Mouse (Mus musculus): ENCODE measurements around the gene Nell1.
"Not testable (repeated sequence)": the region's sequence is repeated elsewhere in the genome, so short reads cannot be mapped to it uniquely, and the experiment has no call there.

Gene Nell1

DNA sequence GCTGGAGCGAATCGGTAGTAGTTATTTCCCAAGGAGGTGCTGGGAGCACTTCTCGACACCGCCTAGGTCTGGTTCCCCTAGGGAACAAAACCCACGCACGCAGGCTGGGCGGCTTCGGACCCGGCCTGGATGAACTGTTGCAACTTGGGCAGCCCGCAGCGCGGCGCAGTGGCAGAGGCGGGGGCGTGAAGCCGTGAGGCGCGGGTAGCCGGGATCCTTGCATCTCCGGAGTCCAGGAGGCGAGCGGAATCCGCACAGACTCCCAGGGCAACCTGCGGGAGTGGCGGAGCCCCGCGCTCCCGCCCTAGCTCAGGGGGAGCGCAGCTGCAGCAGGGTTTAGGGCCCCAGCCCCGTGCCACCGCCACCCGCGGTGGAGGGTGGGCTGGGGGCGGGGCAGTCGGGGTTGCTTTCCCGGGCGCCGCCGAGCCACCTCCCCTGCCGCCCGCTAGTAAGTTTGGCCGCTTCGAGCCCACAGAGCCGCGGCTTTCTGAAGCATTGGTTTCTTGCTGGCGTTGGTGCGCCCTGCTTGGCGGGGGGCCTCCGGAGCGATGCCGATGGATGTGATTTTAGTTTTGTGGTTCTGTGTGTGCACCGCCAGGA is at the start of gene Nell1:
Nell1 (plus strand) TSS at position 24 of the 600 bp plus-strand sequence.
- DNase-seq (ENCODE audit: low read depth in 2 of 2, low spot score in 2 of 2) = no peak

- DNase-seq (ENCODE audit: low read depth in 2 of 2, low spot score in 2 of 2) = no peak
These were observed 46.1 kb upstream of the Nell1 start for GRCm38 (mm10) chr7:49928571-49928970.

- no peak for DNase-seq (ENCODE audit: low read depth in 2 of 2, low spot score in 2 of 2)
These were observed 44.7 kb upstream of the Nell1 start for GRCm38 (mm10) chr7:49929999-49930398.

DNA sequence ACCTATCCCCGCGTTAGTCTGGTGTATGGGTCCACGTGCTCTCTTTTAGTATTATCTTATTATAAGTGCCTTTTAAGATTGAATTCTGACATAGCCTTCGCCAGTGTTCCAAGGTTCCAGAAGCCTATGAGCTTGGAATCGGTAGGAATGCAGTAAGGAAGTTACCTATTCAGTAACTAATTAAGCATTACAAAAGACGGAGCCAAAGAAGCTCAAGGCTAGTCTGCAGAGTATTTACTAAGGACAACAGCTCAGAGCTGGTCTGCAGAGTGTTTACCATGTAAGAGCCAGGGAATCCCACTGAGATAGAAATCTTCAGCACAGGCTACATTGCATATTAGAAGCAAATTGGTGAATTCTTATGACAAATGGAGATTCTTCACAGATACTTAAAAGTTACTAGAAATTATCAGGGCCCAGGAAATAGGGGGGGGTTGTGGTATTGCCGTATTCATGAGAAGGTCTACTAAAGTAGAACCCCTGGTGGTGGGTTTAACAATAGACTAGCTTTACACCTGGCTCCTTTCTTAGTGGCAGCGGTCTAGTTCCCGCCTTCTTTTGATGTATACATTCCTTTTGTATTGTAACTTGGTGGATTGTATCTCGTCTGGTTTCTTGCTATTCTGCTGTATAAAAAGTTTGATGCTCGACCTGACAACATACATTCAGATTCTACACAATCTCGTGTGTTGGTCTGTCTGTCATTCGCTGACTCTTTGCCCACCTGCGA is 41.1 kb upstream of the Nell1 start:
- not testable (repeated sequence) for DNase-seq (ENCODE audit: low read depth in 2 of 2, low spot score in 2 of 2)

GRCm38 (mm10) chr7:49936821-49937220 is 37.8 kb upstream of the Nell1 start:
- DNase-seq (ENCODE audit: low read depth in 2 of 2, low spot score in 2 of 2) = no peak

DNA sequence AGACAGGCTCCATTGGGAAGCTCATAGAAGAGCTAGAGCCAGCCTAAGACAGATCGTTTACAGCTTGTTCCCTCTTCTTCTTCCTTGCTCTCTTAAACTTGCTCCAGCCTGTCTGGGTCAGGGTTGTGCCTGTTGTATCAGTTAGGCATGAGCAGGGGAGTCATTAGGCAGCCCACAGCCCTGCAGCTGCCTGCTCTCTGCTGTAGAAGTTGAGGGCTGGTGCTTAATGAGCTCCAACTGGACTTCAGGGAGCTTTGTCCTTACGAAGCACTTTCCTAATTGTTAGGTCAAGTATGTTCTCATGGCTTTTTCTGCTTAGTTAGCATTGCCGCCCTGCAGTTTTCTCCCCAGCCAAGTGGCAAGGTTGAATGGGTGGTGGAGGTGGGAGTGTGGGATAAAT is 32.6 kb upstream of the Nell1 start:
- no peak for DNase-seq (ENCODE audit: low read depth in 2 of 2, low spot score in 2 of 2)

DNA sequence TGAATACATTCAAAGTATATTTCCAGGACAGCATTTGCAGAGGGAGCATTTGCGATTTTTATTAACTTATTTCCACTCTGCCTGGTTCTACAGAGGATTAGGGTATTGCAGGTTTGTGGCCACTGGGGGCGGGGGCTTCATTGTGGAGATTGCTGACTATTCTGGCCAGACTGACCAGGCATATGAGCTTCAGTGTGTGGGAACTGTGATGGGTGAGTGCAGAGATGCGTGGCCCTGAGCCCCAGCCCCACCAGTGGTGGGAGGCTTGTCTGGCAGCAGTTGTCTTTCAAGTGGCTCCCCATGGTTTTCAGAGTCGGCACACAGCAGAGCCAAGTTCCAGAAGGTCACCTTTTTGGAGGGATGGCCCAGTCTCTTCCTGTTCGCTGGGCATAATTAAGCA is 32.2 kb upstream of the Nell1 start:
- no peak for DNase-seq (ENCODE audit: low read depth in 2 of 2, low spot score in 2 of 2)

- DNase-seq (ENCODE audit: low read depth in 2 of 2, low spot score in 2 of 2) = no peak
These were observed 28.0 kb upstream of the Nell1 start for GRCm38 (mm10) chr7:49946691-49947090.

GRCm38 (mm10) chr7:49953546-49954181 is 21.0 kb upstream of the Nell1 start:
- DNase-seq (ENCODE audit: low read depth in 2 of 2, low spot score in 2 of 2) = no peak

DNA sequence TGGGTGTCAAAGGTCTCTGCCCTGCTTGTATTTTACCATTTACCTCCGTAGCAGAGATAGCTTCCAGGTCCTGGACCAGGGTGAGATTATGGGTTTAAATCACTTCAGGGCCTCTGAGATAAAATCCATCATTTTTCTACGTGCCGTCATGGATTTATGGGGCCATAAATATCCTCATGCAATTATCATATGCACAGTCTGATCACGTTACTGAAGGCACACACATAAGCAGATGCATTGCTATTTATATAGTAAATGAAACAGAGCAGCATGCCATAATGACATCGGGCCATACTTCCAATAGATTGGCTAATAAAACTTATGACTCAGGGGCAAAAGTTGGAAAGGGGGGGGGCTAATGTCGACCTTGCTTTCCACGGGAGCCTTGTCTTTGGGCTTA is 19.8 kb upstream of the Nell1 start:
- no peak for DNase-seq (ENCODE audit: low read depth in 2 of 2, low spot score in 2 of 2)

DNA sequence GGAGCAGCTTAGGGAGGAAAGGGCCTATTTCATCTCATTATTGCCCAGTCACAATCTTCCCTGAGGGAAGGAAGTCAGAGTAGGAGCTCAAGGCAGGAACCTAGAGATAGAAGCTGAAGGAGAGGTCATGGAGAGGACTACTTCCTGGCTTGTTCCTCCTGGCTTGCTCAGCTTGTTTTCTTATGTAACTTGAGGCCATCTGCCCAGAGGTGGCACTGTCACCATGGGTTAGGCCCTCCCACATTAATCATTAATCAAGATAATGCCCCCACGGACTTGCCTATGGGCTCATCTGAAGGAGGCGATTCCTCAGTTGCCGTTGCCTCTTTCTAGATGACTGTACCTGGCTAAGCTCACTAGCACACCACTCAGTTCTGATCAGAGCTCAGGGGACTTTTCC is 17.5 kb upstream of the Nell1 start:
- no peak for DNase-seq (ENCODE audit: low read depth in 2 of 2, low spot score in 2 of 2)

DNA sequence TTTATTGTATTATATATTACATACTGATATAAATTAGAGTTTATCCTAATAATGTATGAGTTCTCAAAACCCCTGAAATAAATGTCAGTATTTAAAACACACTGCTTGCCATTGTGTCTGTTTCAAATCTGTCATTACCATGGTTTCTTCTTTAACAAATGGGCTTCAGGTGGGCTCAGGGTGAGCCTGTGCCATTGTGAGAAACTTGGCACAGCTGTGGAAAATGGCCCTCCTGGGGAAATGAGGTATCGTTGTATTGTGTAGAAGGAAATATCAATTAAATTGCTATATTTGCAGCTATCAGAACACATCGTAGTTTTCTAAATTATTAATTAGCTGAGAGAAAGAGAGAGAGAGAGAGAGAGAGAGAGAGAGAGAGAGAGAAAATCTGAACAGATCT is 10.9 kb upstream of the Nell1 start:
- no peak for DNase-seq (ENCODE audit: low read depth in 2 of 2, low spot score in 2 of 2)

- no peak for DNase-seq (ENCODE audit: low read depth in 2 of 2, low spot score in 2 of 2)
These were observed 5.1 kb upstream of the Nell1 start for GRCm38 (mm10) chr7:49969516-49969915.

DNA sequence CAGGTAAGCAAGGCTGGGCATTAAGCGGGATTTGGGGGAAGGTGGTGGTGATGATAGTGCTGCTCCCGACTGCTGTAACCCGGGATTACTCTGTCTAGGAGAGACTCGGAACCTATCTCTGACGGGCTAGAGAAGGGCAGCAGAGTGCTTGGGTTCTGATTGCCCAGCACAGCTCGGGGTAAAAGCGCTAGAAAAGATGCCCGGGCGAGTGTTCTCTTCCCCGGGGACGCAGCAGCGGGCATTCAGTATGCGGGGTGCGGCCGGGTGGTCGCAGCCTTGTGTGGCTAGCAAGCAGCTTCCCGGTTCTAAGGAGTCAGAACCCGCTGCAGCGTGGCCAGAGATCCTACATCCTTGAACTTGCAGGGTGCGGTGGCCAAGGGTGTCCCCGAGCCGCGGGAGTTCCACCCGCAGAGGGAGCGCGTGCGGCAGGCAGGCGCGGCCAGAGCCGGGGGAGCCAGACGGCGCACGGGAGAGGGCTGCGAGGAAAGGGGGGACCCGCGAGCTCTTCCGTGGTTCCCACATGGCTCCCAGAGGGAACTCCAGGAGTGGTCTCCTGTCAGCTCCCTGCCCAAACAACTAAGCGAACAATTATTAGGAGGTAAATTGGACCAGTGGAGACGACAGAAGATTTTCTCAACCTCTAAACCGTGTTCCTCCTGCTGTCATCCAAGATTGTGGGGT is 917 bp downstream of the Nell1 start:
- no peak for DNase-seq (ENCODE audit: low read depth in 2 of 2, low spot score in 2 of 2)

DNA sequence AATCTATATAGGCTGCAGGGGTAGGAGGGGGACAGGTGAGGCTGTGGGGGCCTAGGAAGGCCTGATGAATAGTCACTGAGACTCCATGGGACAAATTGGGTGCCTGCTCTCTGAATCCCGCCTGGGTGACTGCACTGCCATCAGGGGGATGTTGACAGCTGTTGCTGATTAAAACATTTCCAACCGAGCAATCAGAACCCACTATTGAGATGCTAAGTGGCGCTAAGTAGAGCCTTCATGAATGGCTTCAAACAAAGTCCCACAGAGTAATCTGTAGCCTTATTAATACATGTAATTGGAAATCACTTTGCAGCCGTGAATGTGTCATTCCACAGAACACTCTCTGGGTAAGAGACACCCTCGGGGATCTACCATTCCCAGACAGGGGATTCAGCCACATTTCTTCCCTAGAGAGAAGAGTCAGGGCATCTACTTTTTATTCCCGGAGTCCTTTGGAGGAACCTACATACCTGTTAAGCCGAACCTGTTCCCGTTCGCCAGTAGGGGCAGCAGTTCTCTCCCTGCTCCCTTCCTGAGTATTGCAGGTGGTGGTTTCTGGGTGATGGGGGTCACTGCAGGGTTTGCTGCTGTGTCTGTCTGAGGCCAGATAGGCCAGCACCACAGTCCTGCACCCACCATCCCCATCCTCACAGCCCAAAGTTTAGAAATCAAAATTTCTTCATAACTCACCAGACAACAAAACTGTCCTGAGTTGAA is 7.0 kb downstream of the Nell1 start:
- no peak for DNase-seq (ENCODE audit: low read depth in 2 of 2, low spot score in 2 of 2)

- DNase-seq (ENCODE audit: low read depth in 2 of 2, low spot score in 2 of 2) = no peak
These were observed 10.0 kb downstream of the Nell1 start for GRCm38 (mm10) chr7:49984698-49985097.

GRCm38 (mm10) chr7:49985947-49986346 is 11.3 kb downstream of the Nell1 start:
- no peak for DNase-seq (ENCODE audit: low read depth in 2 of 2, low spot score in 2 of 2)

GRCm38 (mm10) chr7:49999321-49999720 is 24.7 kb downstream of the Nell1 start:
- DNase-seq (ENCODE audit: low read depth in 2 of 2, low spot score in 2 of 2) = no peak

- DNase-seq (ENCODE audit: low read depth in 2 of 2, low spot score in 2 of 2) = no peak
These were observed 30.6 kb downstream of the Nell1 start for GRCm38 (mm10) chr7:50005268-50005667.

- no peak for DNase-seq (ENCODE audit: low read depth in 2 of 2, low spot score in 2 of 2)
These were observed 60.8 kb downstream of the Nell1 start for GRCm38 (mm10) chr7:50035187-50036153.

Measured in CD8-positive naive resting alpha-beta T cell, adult 2 months (primary cell).